In genomic region chr4:154854676-154855345, GRCm38 (mm10) we compare ENCODE assay signal across 10 mouse cellular contexts. TPM values are rescaled to one million over a fixed set of nuclear protein-coding genes. Genes with fewer than 3 reads are reported as not detected.
A peak's percentile ranks its signal among the peaks of the same experiment; 100 is the strongest.
DNase-seq lines count a peak whose midpoint lies in the region; ATAC-seq and TF ChIP-seq lines count a peak whose summit lies in the region.
"Had no signal": no experiment of that assay in that cellular context is flagged by ENCODE, and none has a peak within 500 bp of the region (broad histone marks: within the 10 kb centered on the region; RNA-seq: fewer than 3 reads in every experiment).

No protein-coding gene starts in this region.

- WGBS in lung, embryonic 14.5 days, result 55% methylated on average over 12 of the region's 12 CpGs
- 58% methylated on average over 12 of the region's 12 CpGs for WGBS in embryonic facial prominence, embryonic 14.5 days
- 55% methylated on average over 12 of the region's 12 CpGs for WGBS in hindbrain, postnatal 0 days
- 62% methylated on average over 12 of the region's 12 CpGs for WGBS in neural tube, embryonic 15.5 days

- peaks cover 39% of the 10 kb centered on the region for H3K27me3 ChIP-seq in lung, embryonic 14.5 days (ENCODE audit: insufficient read depth, low read length)
- peaks cover 40% of the 10 kb centered on the region for H3K27me3 ChIP-seq in embryonic facial prominence, embryonic 14.5 days (replicated peaks; ENCODE audit: control insufficient read depth, insufficient read depth, low read length)
- H3K27me3 ChIP-seq in hindbrain, postnatal 0 days (ENCODE audit: insufficient read depth, low read length), result 0 out of 2 replicates have a peak, but pooled peaks cover 3% of the 10 kb centered on the region
- peaks cover 10% of the 10 kb centered on the region for H3K27me3 ChIP-seq in neural tube, embryonic 15.5 days (replicated peaks)

- no peak for TF ChIP-seq CTCF in lung, embryonic 14.5 days (IDR thresholded peaks at IDR 0.05; ENCODE audit: low read depth)
- no peak for TF ChIP-seq CTCF in hindbrain, postnatal 0 days (IDR thresholded peaks at IDR 0.05; ENCODE audit: low read depth)

- H3K27ac ChIP-seq in lung, embryonic 14.5 days (ENCODE audit: low read depth), result no peak overlapping the region
- no peak overlapping the region for H3K27ac ChIP-seq in embryonic facial prominence, embryonic 14.5 days (replicated peaks; ENCODE audit: low read depth, low read length)
- peak overlapping the region; percentile 91; the same call in 1 of the 2 replicates for H3K27ac ChIP-seq in hindbrain, postnatal 0 days
- H3K27ac ChIP-seq in neural tube, embryonic 15.5 days (replicated peaks), result no peak overlapping the region; the same call in 1 of the 2 replicates

- ATAC-seq in lung, embryonic 14.5 days (ENCODE audit: insufficient read depth), result 0 out of 2 replicates have a peak, but pooled peaks have one; percentile 14
- ATAC-seq in embryonic facial prominence, embryonic 14.5 days (ENCODE audit: low read depth), result no peak
- ATAC-seq in hindbrain, postnatal 0 days, result no peak
- ATAC-seq in neural tube, embryonic 15.5 days (ENCODE audit: low FRiP score), result no peak
- ATAC-seq: Patski had no signal

- H3K4me2 ChIP-seq in lung, embryonic 14.5 days, result no peak overlapping the region
- peak overlapping the region; percentile 88; the same call in 1 of the 2 replicates for H3K4me2 ChIP-seq in embryonic facial prominence, embryonic 14.5 days (ENCODE audit: low read depth, low read length)
- peak overlapping the region; percentile 69 for H3K4me2 ChIP-seq in hindbrain, postnatal 0 days (ENCODE audit: low read depth, low read length)
- peak overlapping the region; percentile 84 for H3K4me2 ChIP-seq in neural tube, embryonic 15.5 days

- H3K4me3 ChIP-seq in lung, embryonic 14.5 days (ENCODE audit: low read depth, low read length), result no peak overlapping the region
- H3K4me3 ChIP-seq in embryonic facial prominence, embryonic 14.5 days (ENCODE audit: low read depth, low read length), result no peak overlapping the region
- H3K4me3 ChIP-seq in hindbrain, postnatal 0 days (ENCODE audit: low read length), result no peak overlapping the region; the same call in 1 of the 2 replicates
- peak overlapping the region; percentile 50 for H3K4me3 ChIP-seq in neural tube, embryonic 15.5 days (replicated peaks)

- no peaks in the 10 kb centered on the region for H3K4me1 ChIP-seq in lung, embryonic 14.5 days (ENCODE audit: insufficient read depth)
- H3K4me1 ChIP-seq in embryonic facial prominence, embryonic 14.5 days (ENCODE audit: control insufficient read depth, insufficient read depth, low read length), result 0 out of 2 replicates have a peak, but pooled peaks cover 3% of the 10 kb centered on the region
- no peaks in the 10 kb centered on the region for H3K4me1 ChIP-seq in hindbrain, postnatal 0 days (ENCODE audit: insufficient read depth, low read length)
- H3K4me1 ChIP-seq in neural tube, embryonic 15.5 days, result peaks cover 12% of the 10 kb centered on the region

- peak; percentile 34 for DNase-seq in lung, embryonic 14.5 days
- no peak for DNase-seq in lung, postnatal 14 days
- no peak for DNase-seq in embryonic facial prominence, embryonic 14.5 days (ENCODE audit: low spot score)
- no peak for DNase-seq in hindbrain, postnatal 0 days (ENCODE audit: low spot score)
- DNase-seq in layer of hippocampus, adult 18-20 months (ENCODE audit: low spot score in 2 of 2), result no peak
- no peak for DNase-seq in frontal cortex, postnatal 14 days (ENCODE audit: low spot score in 2 of 2)

- no peaks in the 10 kb centered on the region for H3K36me3 ChIP-seq in lung, embryonic 14.5 days (ENCODE audit: insufficient read depth)
- no peaks in the 10 kb centered on the region for H3K36me3 ChIP-seq in embryonic facial prominence, embryonic 14.5 days (ENCODE audit: control insufficient read depth, insufficient read depth, low read length)
- H3K36me3 ChIP-seq in hindbrain, postnatal 0 days (ENCODE audit: insufficient read depth, low read length), result no peaks in the 10 kb centered on the region
- H3K36me3 ChIP-seq in neural tube, embryonic 15.5 days, result no peaks in the 10 kb centered on the region

- H3K9ac ChIP-seq in lung, embryonic 14.5 days, result no peak overlapping the region
- H3K9ac ChIP-seq in embryonic facial prominence, embryonic 14.5 days (ENCODE audit: low read depth, low read length), result no peak overlapping the region
- H3K9ac ChIP-seq in hindbrain, postnatal 0 days (replicated peaks; ENCODE audit: low read length), result no peak overlapping the region
- H3K9ac ChIP-seq in neural tube, embryonic 15.5 days (replicated peaks), result no peak overlapping the region

- H3K9me3 ChIP-seq in lung, embryonic 14.5 days (ENCODE audit: low read depth, low read length), result no peaks in the 10 kb centered on the region
- H3K9me3 ChIP-seq in embryonic facial prominence, embryonic 14.5 days (ENCODE audit: control insufficient read depth, low read length), result no peaks in the 10 kb centered on the region
- H3K9me3 ChIP-seq in hindbrain, postnatal 0 days (ENCODE audit: low read length), result no peaks in the 10 kb centered on the region
- no peaks in the 10 kb centered on the region for H3K9me3 ChIP-seq in neural tube, embryonic 15.5 days (replicated peaks)

RNA-seq across cellular contexts. Expression of gene Mmel1, which starts 14.6 kb away (rescaled TPM):
- 0.13 and 0.19 TPM in 2 replicates for polyA plus RNA-seq in lung, embryonic 14.5 days (2014; fragmentation: Nextera tagmentation; extraction: Ambion mirVana)
- 0.32 and 0.45 TPM in 2 replicates for polyA plus RNA-seq in embryonic facial prominence, embryonic 14.5 days (2014; fragmentation: Nextera tagmentation; extraction: Ambion mirVana)
- 1.0 and 1.6 TPM in 2 replicates for total RNA-seq in hindbrain, postnatal 0 days (2014; rRNA removed)
- 0.93 TPM in 2 replicates for polyA plus RNA-seq in hindbrain, postnatal 0 days (2015; fragmentation: Nextera tagmentation; extraction: Ambion mirVana)
- 0.75 and 0.84 TPM in 2 replicates for polyA plus RNA-seq in neural tube, embryonic 15.5 days (2015; fragmentation: Nextera tagmentation; extraction: Ambion mirVana)
- under 1 TPM; 0.20 to 0.25 TPM for total RNA-seq in layer of hippocampus, adult 18-20 months (2021)
- polyA plus RNA-seq: intestine, embryonic 14.5 days; Patski had no signal

RNA-seq across cellular contexts. Expression of gene Ttc34, which starts 17.6 kb away (rescaled TPM):
- polyA plus RNA-seq in lung, embryonic 14.5 days (2014; fragmentation: Nextera tagmentation; extraction: Ambion mirVana), result 0.12 and 0.30 TPM in 2 replicates
- 0.22 and 0.45 TPM in 2 replicates for polyA plus RNA-seq in embryonic facial prominence, embryonic 14.5 days (2014; fragmentation: Nextera tagmentation; extraction: Ambion mirVana)
- total RNA-seq in hindbrain, postnatal 0 days (2014; rRNA removed), result 3.0 and 3.3 TPM in 2 replicates
- 2.3 and 2.7 TPM in 2 replicates for polyA plus RNA-seq in hindbrain, postnatal 0 days (2015; fragmentation: Nextera tagmentation; extraction: Ambion mirVana)
- polyA plus RNA-seq in neural tube, embryonic 15.5 days (2015; fragmentation: Nextera tagmentation; extraction: Ambion mirVana), result 1.0 and 1.6 TPM in 2 replicates
- 1 to 10 TPM; 3.1 to 3.3 TPM for total RNA-seq in layer of hippocampus, adult 18-20 months (2021)
- polyA plus RNA-seq: Patski; small intestine, adult 2 months had no signal

RNA-seq across cellular contexts. Expression of gene Fam213b, which starts 44.1 kb away (rescaled TPM):
- polyA plus RNA-seq in lung, embryonic 14.5 days (2014; fragmentation: Nextera tagmentation; extraction: Ambion mirVana), result 37.4 and 39.9 TPM in 2 replicates
- polyA plus RNA-seq in embryonic facial prominence, embryonic 14.5 days (2014; fragmentation: Nextera tagmentation; extraction: Ambion mirVana), result 50.3 and 52.1 TPM in 2 replicates
- 33.5 and 47.3 TPM in 2 replicates for total RNA-seq in hindbrain, postnatal 0 days (2014; rRNA removed)
- 78.2 and 83.8 TPM in 2 replicates for polyA plus RNA-seq in hindbrain, postnatal 0 days (2015; fragmentation: Nextera tagmentation; extraction: Ambion mirVana)
- 68.2 and 79.2 TPM in 2 replicates for polyA plus RNA-seq in neural tube, embryonic 15.5 days (2015; fragmentation: Nextera tagmentation; extraction: Ambion mirVana)
- total RNA-seq in layer of hippocampus, adult 18-20 months (2021), result 10 to 100 TPM; 54.8 to 58.7 TPM
